Mouse (Mus musculus): Measurements from ENCODE around the gene Fam92b. TPM values are rescaled to one million over a fixed set of nuclear protein-coding genes. Genes with fewer than 3 reads are reported as not detected.

The Fam92b gene
- polyA plus RNA-seq, 1 experiment from 2014 or later = not detected

GRCm38 (mm10) chr8:120120951-120121350 lies 56.3 kb downstream of the Fam92b start:
- H3K4me3 ChIP-seq = no peak overlapping the region
- no peak overlapping the region for H3K4me2 ChIP-seq
- WGBS = 40% methylated on average over 5 of the region's 5 CpGs
- H3K9me3 ChIP-seq = no peaks in the 10 kb centered on the region
- no peak overlapping the region for H3K27ac ChIP-seq
- H3K9ac ChIP-seq = no peak overlapping the region
- no peak for ATAC-seq (ENCODE audit: insufficient number of reproducible peaks, low FRiP score, low TSS enrichment, low read depth)
- H3K36me3 ChIP-seq = no peaks in the 10 kb centered on the region
- peaks cover 28% of the 10 kb centered on the region for H3K27me3 ChIP-seq
- peaks cover 3% of the 10 kb centered on the region; the same call in 1 of the 2 replicates for H3K4me1 ChIP-seq

- Histone ChIP-seq H3K9me3 (no peaks in the 10 kb centered on the region), H3K27ac (no peak overlapping the region), H3K4me3 (no peak overlapping the region), H3K9ac (no peak overlapping the region), H3K4me1 (peaks cover 3% of the 10 kb centered on the region; the same call in 1 of the 2 replicates), H3K36me3 (no peaks in the 10 kb centered on the region), H3K4me2 (no peak overlapping the region), H3K27me3 (peaks cover 38% of the 10 kb centered on the region)
- ATAC-seq (ENCODE audit: insufficient number of reproducible peaks, low FRiP score, low TSS enrichment, low read depth) = no peak
- 75% methylated on average over 6 of the region's 6 CpGs for WGBS
Measured at GRCm38 (mm10) chr8:120119931-120120330, 57.3 kb downstream of the Fam92b start.

GRCm38 (mm10) chr8:120119429-120119828 lies 57.8 kb downstream of the Fam92b start:
- no peaks in the 10 kb centered on the region for H3K36me3 ChIP-seq
- H3K4me1 ChIP-seq = peaks cover 8% of the 10 kb centered on the region
- H3K4me2 ChIP-seq = no peak overlapping the region
- H3K27me3 ChIP-seq = peaks cover 43% of the 10 kb centered on the region
- no peak for ATAC-seq (ENCODE audit: insufficient number of reproducible peaks, low FRiP score, low TSS enrichment, low read depth)
- no peaks in the 10 kb centered on the region for H3K9me3 ChIP-seq
- no peak overlapping the region for H3K4me3 ChIP-seq
- H3K27ac ChIP-seq = no peak overlapping the region
- H3K9ac ChIP-seq = no peak overlapping the region
- 47% methylated on average over 3 of the region's 3 CpGs for WGBS

GRCm38 (mm10) chr8:120118847-120119246 lies 58.4 kb downstream of the Fam92b start:
- Histone ChIP-seq H3K9me3 (no peaks in the 10 kb centered on the region), H3K4me1 (peaks cover 12% of the 10 kb centered on the region), H3K27me3 (peaks cover 47% of the 10 kb centered on the region), H3K4me3 (no peak overlapping the region), H3K27ac (no peak overlapping the region), H3K9ac (no peak overlapping the region), H3K4me2 (no peak overlapping the region), H3K36me3 (no peaks in the 10 kb centered on the region)
- WGBS = 76% methylated on average over 5 of the region's 5 CpGs
- ATAC-seq (ENCODE audit: insufficient number of reproducible peaks, low FRiP score, low TSS enrichment, low read depth) = no peak

- Histone ChIP-seq H3K27me3 (peaks cover 47% of the 10 kb centered on the region), H3K9me3 (no peaks in the 10 kb centered on the region)
- 76% methylated on average over 9 of the region's 9 CpGs for WGBS
Measured at GRCm38 (mm10) chr8:120118162-120118561, 59.1 kb downstream of the Fam92b start.

GRCm38 (mm10) chr8:120116600-120116999 lies 60.7 kb downstream of the Fam92b start:
- Histone ChIP-seq H3K9me3 (no peaks in the 10 kb centered on the region), H3K27me3 (peaks cover 47% of the 10 kb centered on the region), H3K4me2 (no peak overlapping the region), H3K9ac (no peak overlapping the region), H3K36me3 (no peaks in the 10 kb centered on the region), H3K4me3 (no peak overlapping the region), H3K4me1 (peaks cover 16% of the 10 kb centered on the region), H3K27ac (no peak overlapping the region)
- ATAC-seq (ENCODE audit: insufficient number of reproducible peaks, low FRiP score, low TSS enrichment, low read depth) = no peak
- WGBS = 64% methylated on average over 7 of the region's 7 CpGs

More at GRCm38 (mm10) chr8:120118162-120118561, 59.1 kb downstream of the Fam92b start:
- ATAC-seq (ENCODE audit: insufficient number of reproducible peaks, low FRiP score, low TSS enrichment, low read depth) = no peak
- no peak overlapping the region for H3K9ac ChIP-seq
- no peak overlapping the region for H3K4me3 ChIP-seq
- no peak overlapping the region for H3K27ac ChIP-seq
- H3K4me2 ChIP-seq = no peak overlapping the region
- no peaks in the 10 kb centered on the region for H3K36me3 ChIP-seq
- peaks cover 12% of the 10 kb centered on the region for H3K4me1 ChIP-seq

Other genes starting within 250 kb of the Fam92b start
- gene Crispld2, start 185.0 kb downstream of the Fam92b start, polyA plus RNA-seq (2015; fragmentation: Nextera tagmentation; extraction: Ambion mirVana) = 6.7 and 7.8 TPM in 2 replicates
- 32.7 and 32.8 TPM in 2 replicates for gene Zdhhc7, start 76.0 kb downstream of the Fam92b start, polyA plus RNA-seq (2015; fragmentation: Nextera tagmentation; extraction: Ambion mirVana)
- 7.6 and 8.7 TPM in 2 replicates for gene 6430548M08Rik, start 63.3 kb downstream of the Fam92b start, polyA plus RNA-seq (2015; fragmentation: Nextera tagmentation; extraction: Ambion mirVana)
- gene Gse1, start 51.0 kb upstream of the Fam92b start, polyA plus RNA-seq (2015; fragmentation: Nextera tagmentation; extraction: Ambion mirVana) = 6.8 and 7.3 TPM in 2 replicates